Mouse (Mus musculus) thymus, postnatal 10 days (tissue): ENCODE data around the gene Senp6.

ENCODE experiments used
- DNase-seq, 2 experiments: peaks; one replicate each; pipeline ENCODE4 v3.0.0; 2021; ENCODE audit warnings: low spot score in 2 of 2

Senp6 gene

GRCm38 (mm10) chr9:80171241-80171640, 104.5 kb downstream of the Senp6 start:
- DNase-seq, result no peak

- DNase-seq, result no peak
These were observed 105.9 kb downstream of the Senp6 start for GRCm38 (mm10) chr9:80172396-80173222.

GRCm38 (mm10) chr9:80173629-80174028, 106.9 kb downstream of the Senp6 start:
- no peak for DNase-seq

GRCm38 (mm10) chr9:80176696-80177478, 110.2 kb downstream of the Senp6 start:
- no peak for DNase-seq

GRCm38 (mm10) chr9:80178670-80179069, 112.0 kb downstream of the Senp6 start:
- DNase-seq, result no peak

GRCm38 (mm10) chr9:80179688-80180087, 113.0 kb downstream of the Senp6 start:
- DNase-seq, result no peak

GRCm38 (mm10) chr9:80180771-80181170, 114.1 kb downstream of the Senp6 start:
- no peak for DNase-seq

GRCm38 (mm10) chr9:80181692-80182091, 115.0 kb downstream of the Senp6 start:
- no peak for DNase-seq

GRCm38 (mm10) chr9:80184138-80184537, 117.4 kb downstream of the Senp6 start:
- no peak for DNase-seq

GRCm38 (mm10) chr9:80185737-80186136, 119.0 kb downstream of the Senp6 start:
- DNase-seq, result no peak

- no peak for DNase-seq
These were observed 120.0 kb downstream of the Senp6 start for GRCm38 (mm10) chr9:80186693-80187092.

GRCm38 (mm10) chr9:80188324-80188893, 121.7 kb downstream of the Senp6 start:
- no peak for DNase-seq

GRCm38 (mm10) chr9:80191240-80191639, 124.5 kb downstream of the Senp6 start:
- DNase-seq, result no peak

- DNase-seq, result no peak
These were observed 125.6 kb downstream of the Senp6 start for GRCm38 (mm10) chr9:80192324-80192723.

GRCm38 (mm10) chr9:80194446-80194845, 127.7 kb downstream of the Senp6 start:
- DNase-seq, result no peak
